Mouse (Mus musculus) embryonic fibroblast, embryonic 13.5 days (primary cell): Measurements from ENCODE around the gene Abhd17c. TPM values are rescaled to one million over a fixed set of nuclear protein-coding genes. Genes with fewer than 3 reads are reported as not detected.
"Not testable (repeated sequence)": the region's sequence is repeated elsewhere in the genome, so short reads cannot be mapped to it uniquely, and the experiment has no call there.

ENCODE experiments used
- H3K27ac ChIP-seq: 2 replicates; pipeline ENCODE4 v1.5.1; 2012; ENCODE audit warnings: low read length, control low read depth, inconsistent platforms; ENCODE audit not compliant: insufficient read depth
- H3K4me1 ChIP-seq: 2 replicates; pipeline ENCODE4 v1.6.1; 2011; ENCODE audit warnings: low read length; ENCODE audit not compliant: control insufficient read depth, insufficient read depth
- H3K4me3 ChIP-seq: 2 replicates; pipeline ENCODE4 v1.5.1; 2011; ENCODE audit warnings: mild to moderate bottlenecking, control low read depth, low read length; ENCODE audit not compliant: insufficient read depth
- CTCF ChIP-seq: IDR thresholded peaks from 2 replicates; pipeline ENCODE4 v1.5.1; 2011; ENCODE audit warnings: mild to moderate bottlenecking, control low read depth, low read length, moderate library complexity, borderline replicate concordance; ENCODE audit not compliant: insufficient read depth
- POLR2A ChIP-seq: IDR thresholded peaks from 2 replicates; pipeline ENCODE4 v1.6.1; 2011; ENCODE audit warnings: low read depth, mild to moderate bottlenecking, control low read depth, low read length, moderate library complexity
- polyA plus RNA-seq: library from polyadenylated mRNA; stranded (reverse); fragments of >200 nt; gene quantifications from 2 replicates; pipeline ENCODE4 v1.2.4, GENCODE M21; 2011; ENCODE audit warnings: low read depth; ENCODE audit not compliant: missing spikeins, insufficient read length

Abhd17c gene
- 29.3 and 35.6 TPM in 2 replicates for polyA plus RNA-seq

DNA sequence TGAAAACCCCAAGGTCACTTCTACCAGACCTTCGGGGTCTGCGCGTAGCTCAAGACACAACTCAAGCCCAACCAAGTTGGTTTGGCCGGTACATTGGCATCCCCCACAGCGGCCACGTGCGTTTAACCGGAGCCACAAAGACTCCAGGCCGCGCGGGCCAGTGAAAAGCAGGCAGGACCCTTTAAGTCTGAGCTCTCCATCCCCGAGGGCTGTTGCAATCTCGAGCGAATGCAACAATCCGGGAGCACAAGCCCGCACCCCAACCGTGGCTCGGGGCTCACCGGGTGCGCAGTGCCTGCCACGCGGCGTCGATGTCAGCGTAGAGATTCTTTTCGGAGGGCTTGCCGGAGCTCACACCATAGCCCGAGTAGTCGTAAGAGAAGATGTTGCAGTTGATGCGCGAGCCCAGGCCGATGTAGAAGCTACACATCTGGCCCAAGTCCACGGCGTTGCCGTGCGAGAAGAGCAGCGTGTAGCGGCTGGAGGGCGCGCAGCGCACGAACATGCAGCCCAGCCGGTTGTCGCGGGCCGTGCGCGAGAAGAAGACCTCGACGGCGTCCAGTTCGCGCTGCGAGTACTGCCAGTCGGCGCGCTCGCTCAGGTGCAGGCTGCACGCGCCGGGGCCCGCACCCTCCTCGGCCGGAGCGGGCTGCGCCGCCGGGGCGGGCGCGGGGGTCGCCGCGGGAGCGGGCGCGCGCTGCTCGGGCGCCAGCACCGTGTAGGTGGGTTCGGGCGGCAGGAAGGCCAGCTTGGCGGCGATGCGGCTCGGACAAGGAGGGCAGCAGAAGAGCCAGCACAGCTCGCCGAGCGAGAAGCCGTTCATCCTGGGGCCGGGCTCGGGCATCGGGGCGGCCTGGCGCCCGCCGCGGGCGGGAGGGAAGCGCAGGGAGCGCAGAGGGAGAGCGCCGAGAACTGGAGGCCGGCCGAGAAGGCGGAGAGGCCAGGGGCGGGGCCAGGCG lies at the start of gene Abhd17c:
Gene Abhd17c (minus strand): TSS at position 893 of the 959 bp plus-strand sequence.
- Histone ChIP-seq H3K4me1 (no peaks in the 10 kb centered on the region), H3K27ac (peak within 1 kb of the TSS; percentile 76), H3K4me3 (peak within 1 kb of the TSS; percentile 91)
- TF ChIP-seq POLR2A, result no peak; the same call in 1 of the 2 replicates
- TF ChIP-seq CTCF, result no peak

DNA sequence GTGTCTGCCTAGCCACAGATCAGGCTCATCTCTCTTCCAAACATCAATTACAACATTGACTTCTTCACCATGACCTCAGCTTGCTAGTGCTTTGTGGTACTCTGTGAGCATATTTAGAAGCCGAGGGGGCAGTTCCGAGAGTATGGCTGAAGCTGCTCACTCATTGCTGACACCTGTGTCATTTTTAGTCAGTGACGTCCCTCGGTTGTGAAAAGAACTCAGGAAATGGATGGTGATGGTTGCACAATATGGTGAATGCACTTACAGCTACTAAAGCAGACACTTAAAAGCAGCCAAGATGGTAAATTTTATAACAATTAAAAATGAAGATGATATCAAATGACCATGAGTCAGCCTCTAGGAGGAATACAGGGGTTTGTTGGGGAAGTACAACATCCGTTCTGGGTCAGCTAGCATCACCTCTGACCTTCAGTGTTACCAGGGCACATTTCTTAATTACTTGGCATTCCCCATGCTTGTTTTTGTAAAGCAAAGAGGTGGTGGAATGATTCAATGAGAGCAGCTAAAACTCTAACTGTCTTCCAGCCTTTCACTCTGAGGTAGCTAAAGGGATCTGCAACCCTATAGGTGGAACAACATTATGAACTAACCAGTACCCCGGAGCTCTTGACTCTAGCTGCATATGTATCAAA lies 45.6 kb upstream of the Abhd17c start:
- no peak overlapping the region for H3K27ac ChIP-seq
- H3K4me3 ChIP-seq, result no peak overlapping the region
- H3K4me1 ChIP-seq, result peaks cover 7% of the 10 kb centered on the region
- TF ChIP-seq CTCF, result no peak
- no peak for TF ChIP-seq POLR2A

DNA sequence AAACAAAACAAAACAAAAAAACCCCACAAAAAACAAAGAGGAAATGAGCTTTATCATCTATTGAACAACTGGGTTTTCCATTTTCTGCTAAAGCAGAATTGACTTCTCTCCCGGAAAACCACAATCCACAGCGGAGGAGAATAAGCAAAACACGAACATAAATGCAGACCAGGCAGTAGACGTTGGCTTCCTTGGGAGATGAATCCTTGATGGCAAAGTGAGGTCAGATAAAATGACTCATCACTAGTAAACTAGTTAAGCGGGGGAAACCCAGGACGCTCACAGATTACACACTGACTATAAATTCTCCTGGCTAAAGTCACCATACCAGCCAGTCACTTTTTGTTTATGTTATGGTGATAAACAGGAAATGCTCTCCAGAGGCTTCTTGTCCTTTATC lies 44.5 kb upstream of the Abhd17c start:
- Histone ChIP-seq H3K27ac (no peak overlapping the region), H3K4me3 (no peak overlapping the region), H3K4me1 (peaks cover 7% of the 10 kb centered on the region)
- TF ChIP-seq CTCF (no peak), POLR2A (no peak)

DNA sequence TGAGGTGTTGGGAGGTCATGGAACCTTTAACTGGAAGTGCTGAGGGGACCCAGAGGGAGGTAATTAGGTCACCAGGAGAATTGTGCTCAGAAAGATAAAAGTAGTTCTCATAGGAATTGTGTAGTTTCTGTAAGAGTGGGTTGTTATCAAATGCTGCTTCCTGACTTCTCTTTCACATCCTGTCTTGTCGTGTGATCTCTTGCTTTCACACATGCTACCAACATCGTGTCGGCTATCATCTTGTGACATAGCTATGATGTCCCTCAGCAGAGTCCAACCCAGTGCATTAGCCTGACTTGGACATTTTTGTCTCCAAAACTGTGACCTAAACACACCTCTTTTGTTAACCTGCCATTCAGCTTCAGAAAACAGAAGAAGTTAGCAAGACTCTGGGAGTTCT lies 40.6 kb upstream of the Abhd17c start:
- TF ChIP-seq CTCF (no peak), POLR2A (no peak)
- Histone ChIP-seq H3K4me1 (peaks cover 5% of the 10 kb centered on the region), H3K4me3 (no peak overlapping the region), H3K27ac (no peak overlapping the region)

DNA sequence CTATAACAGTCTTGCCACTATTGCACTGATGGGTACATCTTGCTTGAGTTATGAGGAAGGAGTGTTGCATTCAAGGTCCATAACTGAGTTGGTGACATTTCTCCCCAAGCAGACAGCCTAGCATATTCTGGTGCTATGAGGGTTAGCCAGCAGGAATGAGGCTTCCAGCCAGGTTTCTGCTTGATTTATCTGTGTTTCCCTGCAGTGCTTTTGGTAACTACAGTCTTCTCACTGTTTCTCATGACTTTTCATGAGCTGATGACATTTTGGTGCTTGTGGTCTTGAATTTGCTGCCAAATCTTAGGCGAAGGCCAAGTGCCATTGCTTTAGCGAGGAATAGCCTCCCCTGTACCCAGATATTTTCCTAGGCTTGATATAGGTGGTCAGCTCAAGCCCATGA lies 39.8 kb upstream of the Abhd17c start:
- no peak overlapping the region for H3K4me3 ChIP-seq

DNA sequence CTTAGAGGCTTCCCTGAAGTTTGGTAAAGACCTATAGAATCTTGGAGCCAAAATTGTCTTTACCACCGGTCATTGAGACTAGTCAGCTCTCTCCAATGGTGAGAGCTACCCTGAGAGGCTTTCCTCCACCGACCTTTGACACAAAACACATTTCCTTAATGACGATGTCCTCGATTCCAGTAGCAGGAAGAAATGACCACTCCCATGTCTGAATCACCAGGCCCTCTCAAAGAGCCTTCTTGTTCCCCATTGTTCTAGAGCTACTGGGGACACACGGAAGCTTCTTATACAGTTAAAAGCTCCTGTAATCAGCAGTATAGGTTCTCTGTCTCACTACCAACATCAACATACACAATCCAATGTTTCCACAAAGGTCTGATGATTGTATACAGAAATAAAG lies 36.5 kb upstream of the Abhd17c start:
- TF ChIP-seq CTCF, result no peak
- no peak for TF ChIP-seq POLR2A

More for the DNA sequence above, 39.8 kb upstream of the Abhd17c start:
- TF ChIP-seq POLR2A, result no peak
- TF ChIP-seq CTCF, result no peak
- Histone ChIP-seq H3K4me1 (peaks cover 5% of the 10 kb centered on the region), H3K27ac (no peak overlapping the region)

DNA sequence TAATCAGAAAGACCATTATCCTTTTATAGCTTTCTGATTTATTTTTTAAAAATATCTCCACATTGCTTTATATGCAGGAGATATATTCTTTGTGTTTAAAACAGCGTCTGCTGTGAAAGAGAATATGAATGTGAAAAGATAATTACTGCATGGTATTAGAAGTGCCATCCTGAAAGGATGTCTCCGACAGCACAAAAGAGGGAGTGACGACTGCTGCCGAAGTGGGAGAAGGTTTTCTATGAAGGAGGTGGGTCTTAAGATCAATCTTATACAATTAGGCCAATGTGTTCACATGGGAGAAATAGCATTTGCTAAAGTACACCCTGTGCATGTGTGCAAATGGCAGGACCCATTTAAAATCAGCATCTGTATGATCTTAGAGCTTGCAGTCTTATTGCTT lies 33.5 kb upstream of the Abhd17c start:
- no peak for TF ChIP-seq CTCF
- no peak for TF ChIP-seq POLR2A

More for the DNA sequence above, 36.5 kb upstream of the Abhd17c start:
- H3K4me1 ChIP-seq, result no peaks in the 10 kb centered on the region
- no peak overlapping the region for H3K4me3 ChIP-seq
- H3K27ac ChIP-seq, result no peak overlapping the region

DNA sequence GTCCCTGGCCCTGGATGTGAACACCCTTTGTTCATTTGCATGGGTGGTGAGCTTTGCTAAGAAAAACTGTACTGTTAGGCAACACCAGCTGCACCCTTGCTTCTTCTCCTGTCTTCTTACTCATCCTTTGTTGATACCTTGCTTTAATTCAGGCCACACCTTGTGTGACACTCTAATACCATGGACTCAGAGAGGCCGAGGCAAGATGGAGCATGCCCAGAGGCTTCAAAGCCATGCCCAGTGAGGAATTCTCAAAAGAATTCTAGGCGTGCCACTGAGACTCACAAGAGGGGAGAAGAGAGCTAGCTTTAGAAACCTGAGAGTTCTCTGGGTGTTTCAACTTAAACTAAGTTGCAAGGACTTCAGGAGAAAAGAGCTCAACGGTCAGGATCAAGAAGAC lies 33.0 kb upstream of the Abhd17c start:
- Histone ChIP-seq H3K27ac (no peak overlapping the region), H3K4me3 (no peak overlapping the region), H3K4me1 (no peaks in the 10 kb centered on the region)
- TF ChIP-seq CTCF (no peak), POLR2A (no peak)

More for the DNA sequence above, 33.5 kb upstream of the Abhd17c start:
- no peak overlapping the region for H3K27ac ChIP-seq
- no peak overlapping the region for H3K4me3 ChIP-seq
- no peaks in the 10 kb centered on the region for H3K4me1 ChIP-seq

DNA sequence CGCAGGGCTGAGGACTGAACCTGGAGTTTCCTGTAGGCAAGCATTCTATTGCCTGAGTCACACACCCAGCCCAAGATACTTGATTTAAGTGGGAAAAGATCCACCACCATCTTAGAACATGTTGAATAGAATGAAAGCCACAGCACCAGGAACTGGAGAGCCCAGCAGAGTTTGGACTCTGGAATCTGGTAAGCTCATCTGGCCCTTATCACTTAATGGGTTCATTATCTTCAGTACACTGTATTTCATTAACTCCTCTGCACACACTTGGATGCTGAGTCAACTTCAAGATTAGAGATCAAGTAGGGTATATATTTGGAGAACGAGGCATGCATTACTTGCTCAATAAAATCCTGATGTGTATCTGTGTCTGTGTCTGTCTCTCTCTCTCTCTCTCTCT lies 27.1 kb upstream of the Abhd17c start:
- H3K4me1 ChIP-seq, H3K27ac ChIP-seq, H3K4me3 ChIP-seq: not testable (repeated sequence)

DNA sequence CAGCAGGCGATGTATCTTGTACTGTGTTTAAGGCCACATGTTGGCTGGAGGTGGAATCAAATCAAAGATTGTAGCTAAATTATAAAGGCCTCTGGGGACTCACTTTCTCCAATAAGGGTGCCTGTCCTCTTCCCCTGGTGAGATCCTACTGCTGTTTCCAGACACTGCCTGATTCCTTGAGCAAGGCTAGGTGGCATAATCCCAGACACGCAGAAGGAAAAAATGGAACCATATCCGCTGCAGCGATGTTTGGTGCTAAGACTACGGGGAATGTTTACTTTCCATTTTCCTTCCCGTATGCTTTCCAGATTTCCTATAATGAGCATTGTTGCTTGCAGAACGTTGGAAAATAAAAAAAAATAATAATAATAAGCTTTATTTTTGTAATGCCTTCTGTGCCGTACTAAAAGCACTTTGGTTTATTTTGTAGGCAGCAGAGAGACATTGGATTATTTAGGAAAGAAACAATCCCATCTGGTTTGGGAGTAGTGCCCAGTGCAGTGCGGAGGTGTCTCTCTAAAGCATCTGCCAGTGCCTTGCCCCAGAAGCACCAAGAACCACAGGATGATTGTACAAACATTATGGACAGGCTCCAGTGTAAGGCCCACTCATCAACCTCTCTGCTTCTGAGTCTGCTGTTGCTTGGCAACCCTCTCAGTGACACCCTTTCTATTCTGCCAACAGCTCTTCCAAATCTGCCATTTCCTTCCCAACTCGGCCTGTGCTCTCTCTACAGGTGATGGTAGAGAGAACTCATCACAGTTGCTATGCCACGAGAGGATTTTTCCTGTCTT lies 23.2 kb upstream of the Abhd17c start:
- Histone ChIP-seq H3K27ac (no peak overlapping the region), H3K4me3 (no peak overlapping the region), H3K4me1 (no peaks in the 10 kb centered on the region)
- no peak for TF ChIP-seq CTCF
- TF ChIP-seq POLR2A, result no peak
